Mouse (Mus musculus) forebrain, embryonic 11.5 days (tissue): ENCODE results near the gene Cdh13. TPM values are rescaled to one million over a fixed set of nuclear protein-coding genes. Genes with fewer than 3 reads are reported as not detected.

Source experiments
- ATAC-seq: fragments of 200-750 bp; cut with Nextera tagmentation; replicated peaks from 2 replicates; pipeline ENCODE4 v1.8.0; 2017; ENCODE audit warnings: moderate TSS enrichment; ENCODE audit not compliant: low FRiP score
- DNase-seq: peaks from one replicate; pipeline ENCODE4 v3.0.0-alpha.2; 2017; ENCODE audit warnings: low spot score
- H3K27ac ChIP-seq: fragments of 300-500 bp; sonication (generic); 2 replicates; pipeline ENCODE4 v1.5.1; 2014; ENCODE audit warnings: low read depth, low read length
- H3K27me3 ChIP-seq: fragments of 300-500 bp; sonication (generic); 2 replicates; pipeline ENCODE4 v1.6.1; 2014; ENCODE audit warnings: mild to moderate bottlenecking, low read length, mixed read lengths; ENCODE audit not compliant: control insufficient read depth, insufficient read depth
- H3K36me3 ChIP-seq: fragments of 300-500 bp; sonication (generic); 2 replicates; pipeline ENCODE4 v1.6.1; 2014; ENCODE audit warnings: mild to moderate bottlenecking, low read length, moderate library complexity, mixed read lengths; ENCODE audit not compliant: control insufficient read depth, insufficient read depth
- H3K4me1 ChIP-seq: fragments of 300-500 bp; sonication (generic); replicated peaks from 2 replicates; pipeline ENCODE4 v1.6.1; 2014; ENCODE audit warnings: low read length, mixed read lengths; ENCODE audit not compliant: control insufficient read depth, insufficient read depth
- H3K4me2 ChIP-seq: fragments of 300-500 bp; sonication (generic); 2 replicates; pipeline ENCODE4 v1.6.1; 2014; ENCODE audit warnings: low read depth, mild to moderate bottlenecking, low read length, moderate library complexity, mixed read lengths; ENCODE audit not compliant: severe bottlenecking
- H3K4me3 ChIP-seq: fragments of 300-500 bp; sonication (generic); 2 replicates; pipeline ENCODE4 v1.5.1; 2014; ENCODE audit warnings: low read depth, low read length
- H3K9ac ChIP-seq: fragments of 300-500 bp; sonication (generic); 2 replicates; pipeline ENCODE4 v1.6.1; 2014; ENCODE audit warnings: low read length
- H3K9me3 ChIP-seq: fragments of 300-500 bp; sonication (generic); 2 replicates; pipeline ENCODE4 v1.6.1; 2016; ENCODE audit warnings: low read length, mixed read lengths; ENCODE audit not compliant: control insufficient read depth
- WGBS: fragments of 180-500 bp; shearing (Covaris S2); extraction: QIAGEN DNeasy Blood & Tissue Kit; methylation state at CpG from one replicate; pipeline ENCODE4 v1.1.7; 2014; 5-methylcytosine and 5-hydroxymethylcytosine counted together
- polyA plus RNA-seq: library from polyadenylated mRNA; unstranded; fragments of >200 nt; fragmentation: Nextera tagmentation; extraction: Ambion mirVana; gene quantifications from 2 replicates; pipeline ENCODE4 v1.2.1, GENCODE M21; 2014

The Cdh13 gene
- polyA plus RNA-seq, 1 experiment from 2014 or later, result 5.6 TPM

- Histone ChIP-seq H3K4me3 (no peak overlapping the region), H3K9me3 (no peaks in the 10 kb centered on the region; the same call in 1 of the 2 replicates), H3K9ac (no peak overlapping the region), H3K27me3 (no peaks in the 10 kb centered on the region), H3K4me2 (no peak overlapping the region), H3K27ac (no peak overlapping the region), H3K4me1 (no peaks in the 10 kb centered on the region), H3K36me3 (no peaks in the 10 kb centered on the region)
- ATAC-seq (no peak), DNase-seq (no peak)
- 73% methylated on average over 2 of the region's 2 CpGs for WGBS
Observed at GRCm38 (mm10) chr8:118983724-118984123, 700.2 kb downstream of the Cdh13 start.

GRCm38 (mm10) chr8:118986796-118987195, 703.3 kb downstream of the Cdh13 start:
- ATAC-seq, result no peak
- 88% methylated on average over 1 of the region's 1 CpGs for WGBS
- H3K27me3 ChIP-seq, result no peaks in the 10 kb centered on the region
- no peak overlapping the region for H3K4me3 ChIP-seq
- no peaks in the 10 kb centered on the region for H3K4me1 ChIP-seq
- H3K9ac ChIP-seq, result no peak overlapping the region
- no peak for DNase-seq
- no peaks in the 10 kb centered on the region; the same call in 1 of the 2 replicates for H3K9me3 ChIP-seq
- H3K4me2 ChIP-seq, result no peak overlapping the region
- no peak overlapping the region for H3K27ac ChIP-seq
- H3K36me3 ChIP-seq, result no peaks in the 10 kb centered on the region

- Histone ChIP-seq H3K9me3 (no peaks in the 10 kb centered on the region), H3K9ac (no peak overlapping the region), H3K27ac (no peak overlapping the region), H3K4me3 (no peak overlapping the region), H3K36me3 (no peaks in the 10 kb centered on the region), H3K4me2 (no peak overlapping the region), H3K27me3 (no peaks in the 10 kb centered on the region), H3K4me1 (no peaks in the 10 kb centered on the region)
- DNase-seq (no peak), ATAC-seq (no peak)
- 81% methylated on average over 11 of the region's 11 CpGs for WGBS
Observed at GRCm38 (mm10) chr8:118995641-118996188, 712.2 kb downstream of the Cdh13 start.

- Histone ChIP-seq H3K9ac (no peak overlapping the region), H3K4me2 (no peak overlapping the region), H3K36me3 (no peaks in the 10 kb centered on the region), H3K27me3 (no peaks in the 10 kb centered on the region), H3K9me3 (no peaks in the 10 kb centered on the region; the same call in 1 of the 2 replicates), H3K4me3 (no peak overlapping the region), H3K4me1 (no peaks in the 10 kb centered on the region), H3K27ac (no peak overlapping the region)
- DNase-seq (no peak), ATAC-seq (no peak)
- 79% methylated on average over 1 of the region's 1 CpGs for WGBS
Observed at GRCm38 (mm10) chr8:119000595-119000994, 717.1 kb downstream of the Cdh13 start.

GRCm38 (mm10) chr8:119004821-119005220, 721.3 kb downstream of the Cdh13 start:
- no peak for ATAC-seq
- no peak overlapping the region for H3K27ac ChIP-seq
- no peaks in the 10 kb centered on the region for H3K4me1 ChIP-seq
- H3K36me3 ChIP-seq, result no peaks in the 10 kb centered on the region
- H3K9ac ChIP-seq, result no peak overlapping the region
- DNase-seq, result no peak
- no peaks in the 10 kb centered on the region for H3K27me3 ChIP-seq
- no peaks in the 10 kb centered on the region; the same call in 1 of the 2 replicates for H3K9me3 ChIP-seq
- WGBS, result 91% methylated on average over 5 of the region's 5 CpGs
- no peak overlapping the region for H3K4me2 ChIP-seq
- no peak overlapping the region for H3K4me3 ChIP-seq

GRCm38 (mm10) chr8:119018675-119019074, 735.1 kb downstream of the Cdh13 start:
- Histone ChIP-seq H3K27ac (no peak overlapping the region), H3K4me1 (no peaks in the 10 kb centered on the region), H3K9me3 (no peaks in the 10 kb centered on the region), H3K27me3 (no peaks in the 10 kb centered on the region), H3K4me2 (no peak overlapping the region), H3K9ac (no peak overlapping the region), H3K36me3 (no peaks in the 10 kb centered on the region), H3K4me3 (no peak overlapping the region)
- DNase-seq (no peak), ATAC-seq (no peak)
- 85% methylated on average over 6 of the region's 6 CpGs for WGBS

GRCm38 (mm10) chr8:119020781-119021180, 737.2 kb downstream of the Cdh13 start:
- Histone ChIP-seq H3K27me3 (no peaks in the 10 kb centered on the region), H3K4me2 (no peak overlapping the region), H3K36me3 (no peaks in the 10 kb centered on the region), H3K9ac (no peak overlapping the region), H3K4me3 (no peak overlapping the region), H3K27ac (no peak overlapping the region), H3K4me1 (no peaks in the 10 kb centered on the region), H3K9me3 (no peaks in the 10 kb centered on the region)
- WGBS, result 76% methylated on average over 11 of the region's 11 CpGs
- ATAC-seq, result no peak
- DNase-seq, result no peak

- no peaks in the 10 kb centered on the region for H3K4me1 ChIP-seq
- WGBS, result 91% methylated on average over 11 of the region's 11 CpGs
- ATAC-seq (no peak), DNase-seq (no peak)
- H3K4me2 ChIP-seq, result no peak overlapping the region
- H3K9me3 ChIP-seq, result no peaks in the 10 kb centered on the region
- no peaks in the 10 kb centered on the region for H3K27me3 ChIP-seq
- H3K36me3 ChIP-seq, result no peaks in the 10 kb centered on the region
- H3K4me3 ChIP-seq, result no peak overlapping the region
- no peak overlapping the region for H3K9ac ChIP-seq
- H3K27ac ChIP-seq, result no peak overlapping the region
Observed at GRCm38 (mm10) chr8:119021478-119021877, 737.9 kb downstream of the Cdh13 start.

- no peaks in the 10 kb centered on the region for H3K9me3 ChIP-seq
- no peaks in the 10 kb centered on the region for H3K36me3 ChIP-seq
- H3K4me2 ChIP-seq, result no peak overlapping the region
- H3K9ac ChIP-seq, result no peak overlapping the region
- no peaks in the 10 kb centered on the region for H3K4me1 ChIP-seq
- no peak overlapping the region for H3K27ac ChIP-seq
- DNase-seq (no peak), ATAC-seq (no peak)
- 69% methylated on average over 9 of the region's 9 CpGs for WGBS
- H3K27me3 ChIP-seq, result no peaks in the 10 kb centered on the region
- no peak overlapping the region for H3K4me3 ChIP-seq
Observed at GRCm38 (mm10) chr8:119022301-119022870, 738.9 kb downstream of the Cdh13 start.
